Mouse (Mus musculus): ENCODE measurements around the gene Cyld.

GRCm38 (mm10) chr8:88691342-88691948 lies 5.4 kb upstream of the Cyld start:
- TF ChIP-seq CTCF (IDR thresholded peaks at IDR 0.05; ENCODE audit: low read depth) (no peak), EP300 (optimal IDR thresholded peaks at IDR 0.05) (no peak)
